Mouse (Mus musculus) intestine, postnatal 0 days (tissue): Measurements from ENCODE around the gene Bcan. TPM values are rescaled to one million over a fixed set of nuclear protein-coding genes. Genes with fewer than 3 reads are reported as not detected.
A peak's percentile ranks its signal among the peaks of the same experiment; 100 is the strongest.

ENCODE experiments used
- ATAC-seq: fragments of 200-750 bp; cut with Nextera tagmentation; 2 replicates; pipeline ENCODE4 v1.8.0; 2017; ENCODE audit warnings: mild to moderate bottlenecking, moderate TSS enrichment, moderate library complexity
- H3K27ac ChIP-seq: fragments of 300-500 bp; sonication (generic); 2 replicates; pipeline ENCODE4 v1.5.1; 2014; ENCODE audit warnings: mild to moderate bottlenecking, low read depth, low read length, moderate library complexity
- H3K27me3 ChIP-seq: fragments of 300-500 bp; sonication (generic); replicated peaks from 2 replicates; pipeline ENCODE4 v1.6.1; 2014; ENCODE audit warnings: low read length, mixed read lengths; ENCODE audit not compliant: control insufficient read depth, insufficient read depth
- H3K36me3 ChIP-seq: fragments of 300-500 bp; sonication (generic); 2 replicates; pipeline ENCODE4 v1.6.1; 2014; ENCODE audit warnings: mild to moderate bottlenecking, moderate library complexity; ENCODE audit not compliant: control insufficient read depth, insufficient read depth
- H3K4me1 ChIP-seq: fragments of 300-500 bp; sonication (generic); replicated peaks from 2 replicates; pipeline ENCODE4 v1.6.1; 2014; ENCODE audit warnings: antibody characterized with exemption, low read length, mixed read lengths; ENCODE audit not compliant: control insufficient read depth, insufficient read depth
- H3K4me2 ChIP-seq: fragments of 300-500 bp; sonication (generic); replicated peaks from 2 replicates; pipeline ENCODE4 v1.6.1; 2014; ENCODE audit warnings: low read depth, mild to moderate bottlenecking, moderate library complexity
- H3K4me3 ChIP-seq: fragments of 300-500 bp; sonication (generic); 2 replicates; pipeline ENCODE4 v1.5.1; 2014; ENCODE audit warnings: low read depth, low read length
- H3K9ac ChIP-seq: fragments of 300-500 bp; sonication (generic); 2 replicates; pipeline ENCODE4 v1.6.1; 2014; ENCODE audit warnings: mild to moderate bottlenecking, low read depth, low read length
- H3K9me3 ChIP-seq: fragments of 300-500 bp; sonication (generic); 2 replicates; pipeline ENCODE4 v1.6.1; 2016; ENCODE audit warnings: mixed run types; ENCODE audit not compliant: control insufficient read depth
- CTCF ChIP-seq: sonication (generic); IDR thresholded peaks from 2 replicates; pipeline ENCODE4 v1.5.1; 2016; ENCODE audit warnings: low read depth, mild to moderate bottlenecking, control low read depth, antibody characterized with exemption, moderate library complexity
- WGBS: fragments of 180-500 bp; shearing (Covaris S2); extraction: QIAGEN DNeasy Blood & Tissue Kit; methylation state at CpG from one replicate; pipeline ENCODE4 v1.1.7; 2014; 5-methylcytosine and 5-hydroxymethylcytosine counted together
- polyA plus RNA-seq: library from polyadenylated mRNA; unstranded; fragments of >200 nt; fragmentation: Nextera tagmentation; extraction: Ambion mirVana; gene quantifications from 2 replicates; pipeline ENCODE4 v1.2.1, GENCODE M21; 2015

Bcan gene
- polyA plus RNA-seq, 1 experiment from 2014 or later: 0.17 TPM

GRCm38 (mm10) chr3:87958476-87958875 lies 41.6 kb downstream of the Bcan start:
- ATAC-seq: no peak
- TF ChIP-seq CTCF: no peak
- H3K27me3 ChIP-seq: 0 out of 2 replicates have a peak, but pooled peaks cover 7% of the 10 kb centered on the region
- H3K9me3 ChIP-seq: no peaks in the 10 kb centered on the region
- no peak overlapping the region for H3K4me3 ChIP-seq
- H3K9ac ChIP-seq: no peak overlapping the region
- no peaks in the 10 kb centered on the region for H3K4me1 ChIP-seq
- 46% methylated on average over 4 of the region's 4 CpGs for WGBS
- no peak overlapping the region for H3K4me2 ChIP-seq
- no peaks in the 10 kb centered on the region for H3K36me3 ChIP-seq
- H3K27ac ChIP-seq: no peak overlapping the region

- 63% methylated on average over 1 of the region's 1 CpGs for WGBS
- Histone ChIP-seq H3K4me1 (no peaks in the 10 kb centered on the region), H3K4me2 (no peak overlapping the region), H3K27me3 (peaks cover 9% of the 10 kb centered on the region; the same call in 1 of the 2 replicates), H3K9me3 (no peaks in the 10 kb centered on the region), H3K36me3 (no peaks in the 10 kb centered on the region), H3K9ac (no peak overlapping the region), H3K4me3 (no peak overlapping the region), H3K27ac (no peak overlapping the region)
- TF ChIP-seq CTCF: 0 out of 2 replicates have a peak, but pooled peaks have one; percentile 4
- no peak for ATAC-seq
These were observed 42.0 kb downstream of the Bcan start for GRCm38 (mm10) chr3:87958056-87958455.

- 23% methylated on average over 5 of the region's 5 CpGs for WGBS
- Histone ChIP-seq H3K9ac (no peak overlapping the region), H3K4me2 (peak overlapping the region; percentile 37), H3K4me1 (no peaks in the 10 kb centered on the region), H3K4me3 (peak overlapping the region; percentile 12), H3K9me3 (no peaks in the 10 kb centered on the region), H3K36me3 (no peaks in the 10 kb centered on the region), H3K27ac (no peak overlapping the region; the same call in 1 of the 2 replicates), H3K27me3 (peaks cover 50% of the 10 kb centered on the region)
- no peak for ATAC-seq
- no peak for TF ChIP-seq CTCF
These were observed 47.6 kb downstream of the Bcan start for GRCm38 (mm10) chr3:87952440-87952839.

GRCm38 (mm10) chr3:87951946-87952345 lies 48.1 kb downstream of the Bcan start:
- peak overlapping the region; percentile 37 for H3K4me2 ChIP-seq
- no peaks in the 10 kb centered on the region for H3K36me3 ChIP-seq
- H3K27ac ChIP-seq: no peak overlapping the region
- H3K4me3 ChIP-seq: peak overlapping the region; percentile 12
- H3K9ac ChIP-seq: no peak overlapping the region
- H3K27me3 ChIP-seq: peaks cover 50% of the 10 kb centered on the region
- no peaks in the 10 kb centered on the region for H3K9me3 ChIP-seq
- no peaks in the 10 kb centered on the region for H3K4me1 ChIP-seq
- TF ChIP-seq CTCF: no peak
- WGBS: 34% methylated on average over 12 of the region's 12 CpGs
- ATAC-seq: no peak

- no peak overlapping the region for H3K4me2 ChIP-seq
- peaks cover 54% of the 10 kb centered on the region for H3K27me3 ChIP-seq
- no peak overlapping the region for H3K4me3 ChIP-seq
- no peak overlapping the region for H3K27ac ChIP-seq
- H3K36me3 ChIP-seq: no peaks in the 10 kb centered on the region
- H3K9ac ChIP-seq: no peak overlapping the region
- no peaks in the 10 kb centered on the region for H3K4me1 ChIP-seq
- 34% methylated on average over 13 of the region's 13 CpGs for WGBS
- H3K9me3 ChIP-seq: no peaks in the 10 kb centered on the region
- TF ChIP-seq CTCF: no peak
- no peak for ATAC-seq
These were observed 50.0 kb downstream of the Bcan start for GRCm38 (mm10) chr3:87949955-87950515.

GRCm38 (mm10) chr3:87949266-87949954 lies 50.6 kb downstream of the Bcan start:
- no peak for ATAC-seq
- Histone ChIP-seq H3K27me3 (peaks cover 54% of the 10 kb centered on the region), H3K4me1 (no peaks in the 10 kb centered on the region), H3K36me3 (no peaks in the 10 kb centered on the region), H3K9ac (no peak overlapping the region), H3K27ac (no peak overlapping the region), H3K4me3 (no peak overlapping the region), H3K4me2 (no peak overlapping the region), H3K9me3 (no peaks in the 10 kb centered on the region)
- 41% methylated on average over 16 of the region's 16 CpGs for WGBS
- no peak for TF ChIP-seq CTCF
